Mouse (Mus musculus) ES-E14 (cell line): ENCODE measurements at regions not wholly inside any gene's neighbourhood (a gene's known extent, or its start where the extent isn't known, plus 50 kb on each side); places are given as distances from the start of the nearest gene placed in this dataset.
"Not testable (repeated sequence)": the region's sequence is repeated elsewhere in the genome, so short reads cannot be mapped to it uniquely, and the experiment has no call there.

Experiments used
- DNase-seq: peaks from one replicate; pipeline ENCODE4 v3.0.0-alpha.2; 2013; ENCODE audit warnings: low read depth, low spot score
- H3K27ac ChIP-seq: 2 replicates; pipeline ENCODE4 v1.5.1; 2012; ENCODE audit warnings: low read depth, mild to moderate bottlenecking, low read length, moderate library complexity, mixed read lengths; ENCODE audit not compliant: poor library complexity, insufficient read depth, severe bottlenecking
- H3K36me3 ChIP-seq: 2 replicates; pipeline ENCODE4 v1.6.1; 2012; ENCODE audit warnings: mild to moderate bottlenecking, low read length, moderate library complexity, mixed read lengths; ENCODE audit not compliant: control insufficient read depth, poor library complexity, insufficient read depth, severe bottlenecking
- H3K4me1 ChIP-seq, 2 experiments: fragments of 150-350 bp in 1 of 2; sonication (generic) in 1 of 2; 2 replicates each; pipeline ENCODE4 v1.6.1; 2012; ENCODE audit warnings: low read length in 2 of 2, mild to moderate bottlenecking in 1 of 2, mixed read lengths in 1 of 2; ENCODE audit not compliant: control insufficient read depth in 2 of 2, insufficient read depth in 2 of 2, poor library complexity in 1 of 2
- H3K4me3 ChIP-seq, 2 experiments: fragments of 150-350 bp in 1 of 2; sonication (generic) in 1 of 2; 2 replicates each; pipeline ENCODE4 v1.5.1; 2012; ENCODE audit warnings: low read length in 2 of 2, low read depth in 1 of 2, mild to moderate bottlenecking in 1 of 2, mixed read lengths in 1 of 2; ENCODE audit not compliant: insufficient read depth in 1 of 2, poor library complexity in 1 of 2, severe bottlenecking in 1 of 2
- H3K9ac ChIP-seq: 2 replicates; pipeline ENCODE4 v1.6.1; 2012; ENCODE audit warnings: low read depth, mild to moderate bottlenecking, low read length, mixed read lengths; ENCODE audit not compliant: poor library complexity, insufficient read depth, severe bottlenecking
- H3K9me3 ChIP-seq: fragments of 150-350 bp; sonication (generic); 2 replicates; pipeline ENCODE4 v1.6.1; 2012; ENCODE audit warnings: low read depth, mild to moderate bottlenecking, low read length; ENCODE audit not compliant: control insufficient read depth, insufficient read depth
- CHD2 ChIP-seq: IDR thresholded peaks from 2 replicates; pipeline ENCODE4 v1.6.1; 2014; ENCODE audit warnings: mild to moderate bottlenecking, low read depth, low read length, inconsistent platforms
- HCFC1 ChIP-seq: IDR thresholded peaks from 2 replicates; pipeline ENCODE4 v1.6.1; 2012; ENCODE audit warnings: low read length, inconsistent platforms, borderline replicate concordance; ENCODE audit not compliant: insufficient read depth
- MAFK ChIP-seq: IDR thresholded peaks from 2 replicates; pipeline ENCODE4 v1.6.1; 2014; ENCODE audit warnings: mild to moderate bottlenecking, low read depth, low read length, inconsistent platforms; ENCODE audit not compliant: insufficient read depth
- ZC3H11A ChIP-seq: IDR thresholded peaks from 2 replicates; pipeline ENCODE4 v1.6.1; 2012; ENCODE audit warnings: low read depth, mild to moderate bottlenecking, inconsistent platforms, low read length, borderline replicate concordance
- ZNF384 ChIP-seq: IDR thresholded peaks from 2 replicates; pipeline ENCODE4 v1.6.1; 2012; ENCODE audit warnings: low read depth, low read length, inconsistent platforms
- in situ Hi-C, 2 experiments: fragments of 600-800 bp; cut with MboI; formaldehyde crosslinking; loops; one replicate each; pipeline ENCODE4 v1.15.1; 2025; ENCODE audit warnings: low sequenced_read_pairs in 2 of 2, inconsistent platforms in 1 of 2; ENCODE audit not compliant: unreplicated experiment in 2 of 2

DNA sequence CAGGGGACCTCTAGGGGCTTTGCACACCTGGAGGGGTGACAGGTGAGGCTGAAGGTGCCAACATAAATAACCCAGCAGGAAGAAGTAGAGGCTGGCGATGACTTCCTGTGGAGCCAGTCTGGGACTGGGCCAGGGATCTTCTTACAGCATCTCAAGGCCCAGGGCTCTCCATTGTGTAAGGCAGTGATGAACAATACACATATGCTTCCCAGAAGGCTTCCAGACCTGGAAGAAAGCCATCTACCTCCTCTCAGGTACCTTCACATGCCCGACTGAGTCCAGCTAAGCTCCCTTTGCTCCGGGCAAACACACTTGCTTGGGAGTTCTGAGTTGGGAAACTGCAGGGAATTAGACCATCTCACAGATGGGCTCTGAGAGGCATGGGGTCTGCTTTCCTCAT is 69.5 kb downstream of the Dact2 start:
- no peak overlapping the region for H3K27ac ChIP-seq
- DNase-seq = no peak
- H3K9me3 ChIP-seq = no peaks in the 10 kb centered on the region
- no peak overlapping the region for H3K9ac ChIP-seq
- H3K4me3 ChIP-seq = no peak overlapping the region
- in situ Hi-C loops = no loop called here
- no peak for TF ChIP-seq MAFK
- no peak for TF ChIP-seq ZNF384
- no peak for TF ChIP-seq HCFC1
- TF ChIP-seq CHD2 = no peak
- no peak for TF ChIP-seq ZC3H11A
- H3K36me3 ChIP-seq = no peaks in the 10 kb centered on the region
- no peaks in the 10 kb centered on the region for H3K4me1 ChIP-seq

DNA sequence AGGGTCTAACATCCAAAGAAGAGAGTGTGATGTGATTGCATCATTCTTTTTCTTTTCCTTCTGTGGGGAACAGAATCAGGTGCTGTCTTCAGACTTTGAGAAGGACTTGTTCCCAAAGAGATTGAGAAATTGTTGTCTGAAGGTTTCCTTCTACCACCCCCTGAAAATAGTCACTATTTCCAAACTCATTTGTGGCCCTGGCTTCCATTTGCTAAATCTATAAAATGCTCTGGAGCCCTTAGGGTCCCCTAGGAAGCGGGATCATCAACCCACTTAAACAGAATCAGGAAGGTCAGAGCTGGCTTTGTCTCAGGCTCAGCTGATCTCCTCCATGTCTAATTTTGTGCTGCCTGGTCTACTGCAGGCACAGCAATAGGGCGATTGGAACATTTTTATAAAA is 70.1 kb downstream of the Dact2 start:
- Histone ChIP-seq H3K27ac (no peak overlapping the region), H3K4me1 (no peaks in the 10 kb centered on the region), H3K9ac (no peak overlapping the region), H3K9me3 (no peaks in the 10 kb centered on the region), H3K4me3 (no peak overlapping the region), H3K36me3 (no peaks in the 10 kb centered on the region)
- in situ Hi-C loops = no loop called here
- TF ChIP-seq MAFK = no peak
- TF ChIP-seq CHD2 = no peak
- no peak for TF ChIP-seq ZNF384
- no peak for TF ChIP-seq HCFC1
- TF ChIP-seq ZC3H11A = no peak
- no peak for DNase-seq

DNA sequence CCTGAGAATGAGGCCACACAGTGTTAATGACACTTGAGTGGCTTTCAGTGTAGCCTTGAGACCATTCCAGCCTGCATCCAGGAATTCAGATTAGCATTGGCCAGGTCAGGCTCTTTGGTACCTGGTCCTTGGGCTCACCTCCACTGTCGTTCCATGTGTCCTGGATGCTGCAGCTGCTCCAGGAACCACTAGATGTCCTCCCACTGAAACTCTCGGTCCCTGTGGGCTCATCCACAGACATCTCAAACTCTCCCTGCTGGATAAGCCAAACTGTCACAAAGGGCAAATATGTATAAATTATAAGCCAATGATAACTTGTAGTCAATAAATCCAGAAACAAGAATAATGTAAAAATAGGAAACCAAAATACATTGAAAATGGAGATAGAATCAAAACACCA is 67.7 kb upstream of the Gm7358 start:
- H3K4me1 ChIP-seq, H3K36me3 ChIP-seq, in situ Hi-C loops, H3K9me3 ChIP-seq, H3K4me3 ChIP-seq, H3K27ac ChIP-seq, DNase-seq, H3K9ac ChIP-seq: not testable (repeated sequence)

DNA sequence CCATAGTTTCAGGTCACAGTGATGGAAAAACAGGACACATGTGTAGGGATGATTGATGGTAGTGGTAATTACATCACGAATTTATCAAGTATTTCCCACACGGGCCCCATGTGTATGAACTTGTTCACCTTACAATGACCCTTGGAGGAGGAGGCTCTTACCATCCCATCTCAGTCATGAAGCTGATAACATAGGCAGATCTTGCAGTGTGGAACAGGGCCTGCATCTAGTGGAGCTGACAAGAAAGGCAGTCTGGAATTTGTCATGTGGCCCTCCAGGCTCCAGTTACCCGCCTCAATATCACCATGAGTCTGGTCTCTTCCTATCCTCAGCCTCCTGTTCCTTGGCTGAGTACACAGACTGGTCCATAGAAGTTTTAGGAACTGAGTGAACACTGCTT is 59.5 kb upstream of the Gm7358 start:
- H3K9ac ChIP-seq = no peak overlapping the region
- in situ Hi-C loops = loop anchor here in 1 of 2 experiments (5.0 kb wide), 1 partner anchor 98 kb away; no protein-coding TSS in a partner anchor

DNA sequence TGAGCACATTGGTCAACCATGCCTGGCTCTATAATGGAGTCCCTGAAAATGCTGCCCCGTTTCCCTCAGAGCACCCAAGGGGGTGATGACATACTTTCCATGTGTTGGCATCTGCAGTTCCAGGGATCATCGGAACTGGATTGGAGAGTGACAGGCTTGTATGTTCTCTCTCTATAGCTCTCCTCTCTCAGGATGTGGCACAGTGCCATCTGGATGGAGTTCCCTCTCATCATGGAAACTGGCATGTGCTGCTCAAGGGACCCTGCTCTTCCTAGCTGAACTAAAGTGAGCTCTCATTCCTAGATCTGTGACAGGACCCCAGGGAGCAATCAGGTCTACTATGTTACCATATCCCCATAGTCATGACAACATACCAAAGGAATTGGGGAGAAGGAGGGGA is 56.9 kb upstream of the Gm7358 start:
- no peak overlapping the region for H3K9ac ChIP-seq
- H3K4me1 ChIP-seq = no peaks in the 10 kb centered on the region
- H3K4me3 ChIP-seq = no peak overlapping the region
- in situ Hi-C loops = loop anchor here in 1 of 2 experiments (5.0 kb wide), 1 partner anchor 101 kb away; no protein-coding TSS in a partner anchor
- no peaks in the 10 kb centered on the region for H3K9me3 ChIP-seq
- DNase-seq = no peak
- no peaks in the 10 kb centered on the region for H3K36me3 ChIP-seq
- no peak overlapping the region for H3K27ac ChIP-seq
- TF ChIP-seq MAFK (no peak), ZC3H11A (no peak), ZNF384 (no peak), HCFC1 (no peak), CHD2 (no peak)

More for the DNA sequence above, 59.5 kb upstream of the Gm7358 start:
- Histone ChIP-seq H3K27ac (no peak overlapping the region), H3K9me3 (no peaks in the 10 kb centered on the region), H3K36me3 (no peaks in the 10 kb centered on the region), H3K4me3 (no peak overlapping the region), H3K4me1 (no peaks in the 10 kb centered on the region)
- DNase-seq = no peak
- no peak for TF ChIP-seq CHD2
- TF ChIP-seq MAFK = no peak
- TF ChIP-seq ZNF384 = no peak
- TF ChIP-seq HCFC1 = no peak
- TF ChIP-seq ZC3H11A = no peak
